Mouse (Mus musculus): ENCODE measurements at regions not wholly inside any gene's neighbourhood (a gene's known extent, or its start where the extent isn't known, plus 50 kb on each side); places are given as distances from the start of the nearest gene placed in this dataset.

DNA sequence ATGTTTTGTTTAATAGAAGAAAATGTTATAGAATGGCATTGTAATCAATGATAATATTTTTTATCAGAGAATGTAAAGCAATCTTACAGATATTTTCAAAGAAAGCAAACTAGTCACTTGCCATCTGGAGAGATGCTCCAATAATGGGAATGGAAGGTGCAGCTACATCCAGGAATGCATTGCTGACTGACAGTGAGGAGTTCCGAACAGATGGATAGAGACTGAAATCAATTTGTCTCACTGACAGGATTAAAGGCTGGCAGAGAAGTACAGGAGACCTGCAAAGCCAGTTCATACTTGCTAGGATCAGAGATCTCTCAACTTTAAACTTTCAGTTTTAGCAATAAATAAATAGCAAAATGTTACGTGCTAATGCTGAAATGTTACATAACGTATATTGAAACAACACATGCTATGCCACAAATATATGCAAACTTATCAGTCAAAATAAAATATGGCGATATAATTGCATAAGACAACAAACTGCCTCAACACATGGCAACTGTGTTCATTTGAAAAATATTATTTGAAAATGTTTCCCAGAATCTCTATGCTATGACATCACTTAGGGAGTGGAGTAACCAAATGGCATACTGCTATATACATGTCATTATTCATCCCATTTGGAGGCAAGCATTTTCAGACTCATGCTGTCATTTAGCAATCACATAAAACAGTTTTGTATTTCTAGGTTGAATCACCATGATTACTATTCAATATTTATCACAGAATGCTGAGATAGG is 78.1 kb downstream of the Pom121l12 start:
- DNase-seq (ENCODE audit: low spot score in 2 of 2), result no peak

DNA sequence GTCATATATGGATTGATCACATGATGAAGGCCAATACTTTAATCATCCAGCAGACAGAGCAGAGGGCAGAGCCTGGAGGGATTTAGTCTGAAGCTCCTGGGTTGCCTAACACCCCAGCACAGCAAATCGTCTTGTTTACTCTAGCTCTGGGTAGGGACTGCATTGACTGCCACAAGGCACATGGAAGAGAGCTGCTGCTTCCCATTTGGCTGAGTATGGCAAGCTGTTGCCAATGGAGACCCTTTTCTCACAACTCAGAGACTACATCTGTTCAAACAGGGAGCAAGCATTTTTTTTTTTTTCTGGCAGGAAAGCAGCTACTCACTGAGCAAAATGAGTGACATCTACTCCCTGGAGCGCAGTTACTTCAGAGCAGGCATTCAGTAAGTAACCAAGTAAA is 101.6 kb downstream of the Pom121l12 start:
- peak; percentile 10 to 20 for DNase-seq (ENCODE audit: low spot score in 2 of 2)
